Comparison of ENCODE assay signal across 8 mouse cellular contexts in the genomic region with DNA sequence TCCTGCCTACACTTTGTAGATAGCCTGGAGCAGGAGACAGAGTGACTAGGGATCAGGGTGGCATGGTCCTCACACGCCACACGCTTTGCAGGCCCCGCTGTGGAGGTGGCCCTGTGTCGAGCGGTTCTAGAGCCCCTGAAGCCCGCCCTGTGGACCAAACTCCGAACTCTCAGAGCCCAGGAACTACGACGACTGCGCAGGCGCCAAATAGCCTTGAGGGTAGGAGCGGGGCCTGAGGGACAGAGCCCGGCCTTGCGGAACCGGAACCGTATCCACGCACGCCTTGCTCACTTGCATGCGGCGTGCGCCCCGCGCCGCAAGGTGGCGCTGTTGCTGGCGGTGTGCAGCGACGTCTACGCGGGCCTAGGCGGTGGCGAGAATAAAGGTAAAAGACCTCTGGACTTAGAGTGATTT. TPM values are rescaled to one million over a fixed set of nuclear protein-coding genes. Genes with fewer than 3 reads are reported as not detected.
DNase-seq lines count a peak whose midpoint lies in the region; ATAC-seq lines count a peak whose summit lies in the region.

No protein-coding gene starts in this region.

- intact Hi-C loops in left cerebral cortex, postnatal 25 days (cut with DNase I) = loop anchor here (2.0 to 5.0 kb wide), 2 partner anchors 70 to 246 kb away; no protein-coding TSS in a partner anchor

- ATAC-seq in hindbrain, embryonic 15.5 days (ENCODE audit: low FRiP score, low read depth) = peak; percentile 73
- ATAC-seq in megakaryocyte-erythroid progenitor cell, adult 5-6 weeks (replicated peaks; ENCODE audit: low FRiP score, low TSS enrichment, poor library complexity, severe bottlenecking) = peak; percentile 79

- H3K36me3 ChIP-seq in hindbrain, embryonic 15.5 days = no peaks in the 10 kb centered on the region

- 11% methylated on average over 32 of the region's 32 CpGs for WGBS in hindbrain, embryonic 15.5 days

- H3K9ac ChIP-seq in hindbrain, embryonic 15.5 days = peak overlapping the region; percentile 17; the same call in 1 of the 2 replicates

- peaks cover 6% of the 10 kb centered on the region; the same call in 1 of the 2 replicates for H3K4me1 ChIP-seq in hindbrain, embryonic 15.5 days (replicated peaks)

- peak overlapping the region; percentile 8 for H3K4me3 ChIP-seq in hindbrain, embryonic 15.5 days

- no peak overlapping the region for H3K27ac ChIP-seq in hindbrain, embryonic 15.5 days (replicated peaks)

- H3K27me3 ChIP-seq in hindbrain, embryonic 15.5 days = no peaks in the 10 kb centered on the region

- H3K9me3 ChIP-seq in hindbrain, embryonic 15.5 days = no peaks in the 10 kb centered on the region

- peak overlapping the region; percentile 47 for H3K4me2 ChIP-seq in hindbrain, embryonic 15.5 days

- peak; percentile 72 for DNase-seq in T-cell, adult 2 months (ENCODE audit: low spot score)
- DNase-seq in cerebellum, postnatal 14 days = peak; percentile 90
- peak; percentile 79 for DNase-seq in gastrocnemius, adult 18-20 months (ENCODE audit: low spot score)
- peak; percentile 73 to 78 for DNase-seq in left cerebral cortex, postnatal 25 days (ENCODE audit: low spot score in 2 of 2)
- DNase-seq in right cerebral cortex, postnatal 14 days = peak; percentile 79
- DNase-seq in urinary bladder, postnatal 4 days (ENCODE audit: low spot score in 2 of 2) = peak; percentile 80 to 84

RNA-seq across cellular contexts. Expression of gene Rinl, which starts 7.8 kb away (rescaled TPM):
- total RNA-seq in gastrocnemius, adult 18-20 months (2021) = under 1 TPM; 0.45 to 0.46 TPM
- 2.6 and 2.7 TPM in 2 replicates for polyA plus RNA-seq in hindbrain, embryonic 15.5 days (2015; fragmentation: Nextera tagmentation; extraction: Ambion mirVana)
- total RNA-seq in left cerebral cortex, postnatal 25 days (2021) = 1 to 10 TPM; 2.4 to 2.9 TPM
- total RNA-seq in megakaryocyte-erythroid progenitor cell, adult 5-6 weeks (2014; fragmentation: Nextera tagmentation) = 21.5 and 26.4 TPM in 2 replicates
- 17.9 and 24.5 TPM in 2 replicates for total RNA-seq in megakaryocyte-erythroid progenitor cell, adult 5-6 weeks (2017)

RNA-seq across cellular contexts. Expression of gene Hnrnpl, which starts 11.8 kb away (rescaled TPM):
- total RNA-seq in gastrocnemius, adult 18-20 months (2021) = 100 to 1,000 TPM; 110 to 131 TPM
- 162 and 180 TPM in 2 replicates for polyA plus RNA-seq in hindbrain, embryonic 15.5 days (2015; fragmentation: Nextera tagmentation; extraction: Ambion mirVana)
- 100 to 1,000 TPM; 375 to 411 TPM for total RNA-seq in left cerebral cortex, postnatal 25 days (2021)
- total RNA-seq in megakaryocyte-erythroid progenitor cell, adult 5-6 weeks (2014; fragmentation: Nextera tagmentation) = 437 and 487 TPM in 2 replicates
- total RNA-seq in megakaryocyte-erythroid progenitor cell, adult 5-6 weeks (2017) = 350 and 619 TPM in 2 replicates

RNA-seq across cellular contexts. Expression of gene Ech1, which starts 28.4 kb away (rescaled TPM):
- total RNA-seq in gastrocnemius, adult 18-20 months (2021) = 100 to 1,000 TPM; 227 to 344 TPM
- polyA plus RNA-seq in hindbrain, embryonic 15.5 days (2015; fragmentation: Nextera tagmentation; extraction: Ambion mirVana) = 97.8 and 98.0 TPM in 2 replicates
- 10 to 100 TPM; 41.5 to 46.6 TPM for total RNA-seq in left cerebral cortex, postnatal 25 days (2021)
- total RNA-seq in megakaryocyte-erythroid progenitor cell, adult 5-6 weeks (2014; fragmentation: Nextera tagmentation) = 119 and 130 TPM in 2 replicates
- 85.5 and 95.0 TPM in 2 replicates for total RNA-seq in megakaryocyte-erythroid progenitor cell, adult 5-6 weeks (2017)

RNA-seq across cellular contexts. Expression of gene Nfkbib, which starts 29.3 kb away (rescaled TPM):
- 10 to 100 TPM; 33.2 to 34.9 TPM for total RNA-seq in gastrocnemius, adult 18-20 months (2021)
- 66.3 and 69.0 TPM in 2 replicates for polyA plus RNA-seq in hindbrain, embryonic 15.5 days (2015; fragmentation: Nextera tagmentation; extraction: Ambion mirVana)
- total RNA-seq in left cerebral cortex, postnatal 25 days (2021) = 10 to 100 TPM; 34.2 to 37.7 TPM
- total RNA-seq in megakaryocyte-erythroid progenitor cell, adult 5-6 weeks (2014; fragmentation: Nextera tagmentation) = 34.3 and 39.7 TPM in 2 replicates
- 10.3 and 12.8 TPM in 2 replicates for total RNA-seq in megakaryocyte-erythroid progenitor cell, adult 5-6 weeks (2017)

RNA-seq across cellular contexts. Expression of gene Sirt2, which starts 30.0 kb away (rescaled TPM):
- 10 to 100 TPM; 95.9 to 98.2 TPM for total RNA-seq in gastrocnemius, adult 18-20 months (2021)
- 112 and 125 TPM in 2 replicates for polyA plus RNA-seq in hindbrain, embryonic 15.5 days (2015; fragmentation: Nextera tagmentation; extraction: Ambion mirVana)
- total RNA-seq in left cerebral cortex, postnatal 25 days (2021) = 100 to 1,000 TPM; 151 to 166 TPM
- total RNA-seq in megakaryocyte-erythroid progenitor cell, adult 5-6 weeks (2014; fragmentation: Nextera tagmentation) = 85.8 and 107 TPM in 2 replicates
- 41.4 and 49.7 TPM in 2 replicates for total RNA-seq in megakaryocyte-erythroid progenitor cell, adult 5-6 weeks (2017)

Comparison
In these comparisons a context has a peak if more than half of its experiments do, and no peak if none do; other contexts are left out.
1. RNA of gene Rinl, which starts 7.8 kb away (total RNA-seq): 17.9 to 26.4 TPM in megakaryocyte-erythroid progenitor cell, adult 5-6 weeks; 2.4 to 2.9 TPM in left cerebral cortex, postnatal 25 days and 0.45 to 0.46 TPM in gastrocnemius, adult 18-20 months; every median in the first group is over 4 times any median in the second.
2. Peak in every context shown above with its lines, with median percentiles within 50 percentile points of each other: DNase-seq.